Mouse (Mus musculus) stomach, postnatal 0 days (tissue): ENCODE results near the gene Cux1.

ENCODE experiments used
- CTCF ChIP-seq: IDR thresholded peaks from 2 replicates; pipeline ENCODE4 v1.5.1; 2016; ENCODE audit warnings: antibody characterized with exemption, low read depth, mild to moderate bottlenecking, moderate library complexity
- EP300 ChIP-seq: optimal IDR thresholded peaks from 2 replicates; pipeline ENCODE3; 2016; ENCODE audit warnings: antibody characterized with exemption

DNA sequence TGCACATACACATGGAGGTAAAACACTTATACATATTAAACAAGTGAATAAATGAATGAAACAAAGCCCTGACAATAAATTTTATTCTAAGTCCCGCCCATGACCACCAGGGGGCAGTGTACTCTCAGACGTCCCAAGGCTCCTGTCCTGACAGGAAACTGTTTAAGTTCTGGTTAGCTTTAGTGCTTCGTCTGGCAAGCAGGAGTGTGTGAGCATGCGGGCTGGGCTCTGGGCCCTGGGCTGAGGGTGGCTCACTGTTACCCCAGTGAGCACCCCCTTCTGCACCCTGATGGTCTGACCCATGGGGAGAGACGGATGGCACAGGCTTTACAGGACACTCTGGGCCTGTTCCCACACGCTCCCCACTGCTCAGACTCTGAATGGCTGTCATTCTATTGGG is 308.4 kb downstream of the Cux1 start:
- TF ChIP-seq CTCF (peak; percentile 95), EP300 (no peak)
